Mouse (Mus musculus) spleen, postnatal 36 days (tissue): ENCODE measurements around the gene Prpsap1.
"Not testable (repeated sequence)": the region's sequence is repeated elsewhere in the genome, so short reads cannot be mapped to it uniquely, and the experiment has no call there.

ENCODE experiments used
- DNase-seq, 2 experiments: peaks; one replicate each; pipeline ENCODE4 v3.0.0; 2022; ENCODE audit warnings: low spot score in 2 of 2, mixed read lengths in 1 of 2

The Prpsap1 gene

DNA sequence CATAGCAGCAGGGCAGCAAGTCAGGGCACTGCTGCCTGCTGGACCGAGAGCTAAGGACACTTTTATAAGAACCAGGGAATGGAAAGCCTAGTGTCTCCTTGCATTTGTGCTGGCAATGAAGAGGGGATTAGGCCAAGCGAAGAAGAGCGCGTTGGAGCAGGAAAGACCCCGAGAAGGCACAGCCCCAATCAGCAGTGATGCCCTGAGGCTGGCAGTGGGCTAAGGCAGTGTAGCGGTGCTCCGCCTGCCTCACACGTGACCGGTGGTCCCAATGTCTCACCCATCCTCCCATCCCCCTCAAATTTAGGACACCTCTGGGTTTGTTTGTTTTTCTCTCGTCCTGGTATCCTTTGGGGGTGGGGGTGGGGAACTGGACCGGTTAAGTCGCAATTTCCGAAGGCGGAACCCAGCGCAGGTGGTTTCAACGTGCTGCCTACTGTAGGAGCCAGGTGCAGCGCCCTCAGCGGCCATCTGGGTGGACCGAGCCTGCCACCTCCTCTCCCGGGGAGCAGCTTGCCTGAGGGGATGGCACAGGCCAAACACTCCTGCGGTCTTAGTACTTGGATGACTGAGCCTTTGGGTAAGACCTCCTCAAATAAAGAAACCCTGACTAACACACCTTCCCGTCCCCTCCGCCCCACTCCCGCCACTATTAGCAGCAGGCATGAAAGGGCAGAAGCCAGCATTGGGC, 21.5 kb upstream of the Prpsap1 start:
- DNase-seq, result no peak

DNA sequence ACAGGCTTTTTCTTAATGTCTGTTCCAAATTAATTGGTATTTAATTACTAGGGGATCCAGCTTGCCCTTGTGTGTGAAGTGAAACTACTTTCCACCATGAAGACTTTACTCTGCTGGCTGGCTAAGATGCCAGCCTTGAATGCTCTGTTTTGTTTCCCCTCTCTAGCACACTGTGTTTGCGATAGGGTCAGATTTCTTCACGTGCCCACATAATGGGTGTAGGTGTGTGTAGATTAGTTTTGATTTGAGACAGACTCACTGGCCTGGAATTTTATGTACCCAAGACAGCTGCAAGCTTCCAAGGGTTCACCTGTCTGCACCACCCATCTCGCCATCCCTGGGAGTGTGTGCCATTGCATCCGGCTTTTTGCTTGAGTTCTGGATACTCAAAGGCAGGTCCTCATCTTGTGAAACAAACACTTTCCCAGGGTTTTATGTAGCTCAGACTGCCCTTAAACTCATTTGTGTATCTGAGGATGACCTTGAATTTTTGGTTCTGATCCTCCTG, 19.6 kb upstream of the Prpsap1 start:
- no peak for DNase-seq

DNA sequence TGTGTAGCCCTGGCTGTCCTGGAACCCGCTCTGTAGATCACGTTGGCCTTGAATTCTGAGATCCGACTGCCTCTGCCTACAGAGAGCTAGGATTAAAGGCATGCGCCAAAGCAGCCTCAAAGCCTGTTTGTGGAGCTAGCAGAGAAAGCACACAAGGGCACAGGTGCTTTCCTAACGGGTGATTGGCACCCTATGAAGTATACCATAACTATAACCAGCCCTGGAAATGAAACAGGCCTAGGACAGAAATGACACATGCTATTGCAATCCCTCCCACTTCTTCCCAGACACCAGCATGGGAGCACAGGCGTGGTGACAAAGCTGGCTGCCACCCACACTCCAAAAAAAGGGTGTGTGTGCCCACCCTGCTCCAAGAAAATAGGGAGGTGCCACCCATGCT, 19.0 kb upstream of the Prpsap1 start:
- DNase-seq, result no peak

DNA sequence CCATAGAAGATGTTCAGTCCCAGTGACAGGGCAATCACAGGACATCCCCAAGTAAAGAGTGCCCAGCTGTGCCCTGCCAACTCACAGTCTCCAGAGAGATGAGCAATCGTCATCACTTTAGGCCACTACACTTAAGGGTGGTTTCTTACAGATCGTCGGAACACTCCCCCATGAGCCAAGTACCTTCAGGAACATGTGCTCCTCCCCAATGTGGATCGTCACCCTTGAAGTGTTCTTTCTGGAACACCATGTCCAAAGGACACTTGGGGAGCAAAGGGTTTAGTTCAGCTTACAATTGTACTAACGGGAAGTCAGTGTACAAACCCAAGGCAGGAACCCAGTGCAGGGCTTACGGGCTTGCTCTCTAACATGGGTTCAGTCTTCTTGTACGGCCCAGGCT, 18.2 kb upstream of the Prpsap1 start:
- DNase-seq, result no peak

DNA sequence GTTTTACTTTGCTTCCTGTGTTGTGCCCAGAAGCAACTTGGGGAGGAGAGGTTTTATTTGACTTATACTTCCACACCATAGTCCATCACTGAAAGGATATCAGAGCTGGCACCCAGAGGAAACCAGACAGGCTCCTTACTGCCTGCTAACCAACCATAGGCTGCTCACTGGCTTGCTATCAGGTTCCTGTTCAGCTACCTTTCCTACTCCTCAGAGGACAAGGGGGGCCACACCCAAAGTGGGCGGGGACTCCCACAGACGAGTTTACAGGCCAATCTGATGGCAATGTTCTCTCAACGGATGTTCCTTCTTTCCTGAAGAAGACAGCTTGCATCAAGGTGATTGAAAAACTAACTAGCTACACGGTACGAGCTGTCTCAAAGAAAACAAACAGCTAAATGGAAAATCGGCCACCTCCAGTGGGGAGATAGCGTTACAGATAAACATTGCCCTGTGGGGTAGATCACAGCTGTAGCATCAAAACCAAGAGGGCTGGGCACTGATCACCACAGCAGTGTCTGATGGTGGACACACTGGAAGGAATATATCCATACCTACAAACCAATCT, 17.4 kb upstream of the Prpsap1 start:
- peak in 1 of 2 experiments; percentile 42 for DNase-seq

DNA sequence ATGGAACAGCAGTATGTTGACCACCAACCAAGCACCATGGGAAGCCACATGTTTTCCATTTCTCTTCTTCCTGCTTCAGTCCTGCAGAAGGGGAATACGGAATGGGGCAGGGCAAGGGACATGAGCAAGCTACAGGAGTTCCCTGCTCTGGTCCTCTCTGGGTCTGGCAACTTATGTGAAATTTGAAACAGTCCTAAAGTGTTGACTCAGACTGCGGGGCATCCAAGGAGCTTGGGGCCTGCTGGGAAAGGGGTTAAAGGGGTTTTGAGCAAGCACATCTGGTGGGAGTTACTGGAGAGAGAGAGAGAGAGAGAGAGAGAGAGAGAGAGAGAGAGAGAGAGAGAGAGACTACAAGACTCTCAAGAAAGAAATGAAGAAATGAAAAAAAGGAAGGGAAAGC, 14.7 kb upstream of the Prpsap1 start:
- no peak for DNase-seq

DNA sequence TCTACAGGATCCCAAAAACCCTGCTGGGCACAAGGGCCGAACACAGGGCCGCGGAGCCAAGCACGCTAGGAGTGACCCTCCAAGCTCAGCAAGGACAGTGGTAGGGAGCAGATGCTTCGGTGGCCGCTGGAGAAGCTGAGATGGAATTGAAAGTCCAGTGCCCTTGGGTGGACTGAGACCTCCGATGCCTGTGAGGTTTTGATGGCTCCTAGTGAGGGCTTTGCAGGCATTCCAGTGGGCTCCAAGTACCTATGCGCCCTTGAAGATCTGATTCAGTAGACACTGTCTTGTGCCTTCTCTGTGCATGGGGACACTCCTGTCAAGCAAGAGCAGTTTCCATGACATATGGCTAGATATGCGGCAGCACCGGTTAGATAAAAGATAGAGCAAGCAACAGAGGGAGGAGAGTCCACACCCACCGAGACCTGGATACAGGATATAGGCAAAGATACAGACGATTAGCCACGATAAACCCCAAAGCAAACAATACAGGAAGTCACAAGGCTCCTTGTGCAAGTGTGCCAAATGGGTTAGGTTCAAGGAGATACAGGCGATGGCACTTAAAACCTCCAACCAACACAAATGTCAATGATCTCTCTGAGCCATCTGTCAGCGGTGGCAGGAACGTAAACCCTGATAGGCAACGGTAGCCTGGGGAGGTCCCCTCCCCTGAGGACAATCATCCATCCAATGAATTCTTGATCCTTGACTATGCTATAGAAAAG, 12.3 kb upstream of the Prpsap1 start:
- peak; percentile 15 to 41 for DNase-seq

DNA sequence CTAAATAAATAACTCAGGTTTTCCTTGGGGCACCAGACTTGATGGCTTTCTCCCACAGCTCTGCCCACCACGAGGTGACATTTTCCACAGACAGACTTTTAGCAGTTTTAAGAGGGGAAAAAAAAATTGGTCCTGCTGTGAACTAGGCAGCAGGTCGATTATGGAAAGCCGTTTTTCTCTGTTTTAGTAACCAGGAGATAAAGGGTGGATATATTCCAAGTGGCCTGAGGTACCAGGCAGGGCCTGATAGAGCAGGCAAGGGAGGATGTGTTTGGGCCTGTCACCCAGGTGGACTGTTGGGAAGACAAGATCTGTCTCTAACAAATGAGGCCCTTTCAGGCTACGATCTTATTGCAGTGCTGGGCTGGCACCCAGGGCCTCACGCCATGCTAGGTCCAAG, 11.6 kb upstream of the Prpsap1 start:
- DNase-seq, result no peak

DNA sequence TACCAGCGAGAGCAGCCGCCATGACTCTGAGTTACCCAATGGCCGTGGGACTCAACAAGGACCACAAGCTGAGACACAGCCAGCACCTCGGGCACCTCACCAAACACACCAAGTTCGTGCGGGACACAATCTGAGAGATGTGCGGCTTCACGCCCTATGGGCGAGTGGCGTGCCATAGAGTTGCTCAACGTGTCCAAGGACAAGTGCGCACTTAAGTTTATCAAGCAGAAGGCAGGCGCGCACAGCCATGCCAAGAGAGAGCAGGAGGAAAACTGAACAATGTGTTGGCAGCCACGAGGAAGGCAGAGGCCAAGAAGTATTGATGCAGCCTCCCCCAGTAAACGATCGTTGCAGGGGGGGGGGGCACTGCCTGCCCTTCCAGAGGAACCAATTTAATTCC, 10.5 kb upstream of the Prpsap1 start:
- DNase-seq, result no peak

DNA sequence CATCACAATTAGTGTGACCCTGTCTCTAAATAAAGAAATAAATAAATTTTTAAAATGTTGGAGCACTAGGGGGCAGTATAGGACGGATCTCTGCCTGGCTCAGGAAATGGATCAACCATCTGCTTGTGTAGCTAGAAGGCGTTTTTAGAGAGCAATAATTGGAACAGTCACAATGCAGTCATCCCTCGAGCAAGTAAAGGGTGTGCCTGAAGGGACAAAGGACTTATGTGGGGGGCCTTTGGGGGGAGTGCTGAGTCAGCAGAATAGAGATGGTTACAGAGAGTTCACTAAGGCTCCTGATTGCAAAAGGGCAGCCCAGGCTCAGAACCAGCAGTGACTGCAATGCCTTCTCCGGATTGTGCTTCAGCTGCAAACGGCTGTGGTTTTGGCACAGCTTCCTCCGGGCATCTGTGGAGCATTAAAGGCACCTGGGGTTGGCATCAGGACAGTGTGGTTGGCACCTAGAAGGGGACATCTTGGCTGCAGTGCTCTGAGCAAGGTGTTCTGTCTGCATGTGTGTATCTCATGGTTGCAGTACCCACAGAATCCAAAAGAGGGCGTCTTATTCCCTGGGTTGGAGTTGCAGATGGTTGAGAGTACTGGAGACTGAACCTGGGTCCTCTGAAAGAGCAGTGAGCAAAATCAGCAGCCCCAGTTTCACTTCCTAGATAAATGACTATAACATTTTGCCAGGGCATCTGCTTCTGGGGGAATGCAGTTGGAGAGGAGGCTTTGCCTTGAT, 7.2 kb upstream of the Prpsap1 start:
- DNase-seq, result no peak

DNA sequence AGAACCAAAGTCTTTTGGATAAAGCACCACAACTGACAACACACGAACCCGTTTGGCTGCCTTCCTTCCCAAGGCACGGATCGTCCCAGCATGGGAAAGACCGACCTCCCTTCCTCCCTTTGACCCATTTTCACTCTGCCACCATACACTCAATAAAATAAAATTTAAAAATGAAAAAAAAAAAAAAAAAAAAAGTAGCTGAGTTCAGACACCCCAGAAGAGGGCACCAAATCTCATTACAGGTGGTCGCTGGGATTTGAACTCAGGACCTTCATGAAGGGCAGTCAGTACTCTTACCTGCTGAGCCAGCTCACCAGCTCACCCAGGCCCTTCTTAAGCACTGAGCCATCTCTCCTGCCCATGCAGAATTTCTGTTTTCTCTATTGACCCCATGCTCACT, 5.0 kb upstream of the Prpsap1 start:
- DNase-seq, result no peak

DNA sequence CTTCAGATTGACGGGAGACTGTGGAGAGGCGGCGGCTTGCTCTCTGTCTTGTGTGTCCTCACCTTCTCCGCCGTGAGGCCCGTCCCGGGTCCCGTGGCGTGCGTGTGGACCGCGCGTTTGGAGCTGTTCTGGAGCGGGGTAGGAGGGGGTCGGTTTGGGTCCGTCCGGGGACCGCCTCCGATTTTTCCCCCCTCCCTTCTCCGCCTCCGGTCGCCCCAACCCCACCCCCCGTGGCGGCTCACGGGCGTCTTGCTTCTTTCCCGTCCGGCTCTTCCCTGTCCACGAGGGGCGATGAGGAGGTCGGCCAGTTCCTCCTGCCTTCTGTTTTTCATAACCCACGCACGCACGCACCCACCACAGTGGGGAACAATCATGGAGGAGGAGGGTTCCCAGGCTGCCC, 4.6 kb upstream of the Prpsap1 start:
- DNase-seq, result no peak

DNA sequence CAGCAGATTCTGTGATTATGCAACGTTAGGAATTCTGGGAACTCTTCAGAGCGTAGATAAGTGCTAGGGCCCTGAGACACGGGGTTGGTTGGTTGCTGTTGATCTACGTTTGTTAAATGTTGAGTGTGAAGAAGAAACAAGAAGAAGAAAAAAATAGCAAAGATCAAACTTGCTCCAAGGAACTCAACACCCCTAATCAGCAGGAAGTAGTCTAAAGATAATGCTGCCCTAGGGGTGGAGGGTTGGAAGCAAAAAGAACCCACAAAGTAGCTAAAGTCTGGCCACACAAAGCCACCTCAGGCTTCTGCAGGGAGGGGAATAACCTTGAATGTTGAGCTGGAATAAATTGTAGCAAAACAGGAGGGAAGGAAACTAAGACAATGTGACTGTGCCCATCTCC, 3.3 kb upstream of the Prpsap1 start:
- no peak for DNase-seq

DNA sequence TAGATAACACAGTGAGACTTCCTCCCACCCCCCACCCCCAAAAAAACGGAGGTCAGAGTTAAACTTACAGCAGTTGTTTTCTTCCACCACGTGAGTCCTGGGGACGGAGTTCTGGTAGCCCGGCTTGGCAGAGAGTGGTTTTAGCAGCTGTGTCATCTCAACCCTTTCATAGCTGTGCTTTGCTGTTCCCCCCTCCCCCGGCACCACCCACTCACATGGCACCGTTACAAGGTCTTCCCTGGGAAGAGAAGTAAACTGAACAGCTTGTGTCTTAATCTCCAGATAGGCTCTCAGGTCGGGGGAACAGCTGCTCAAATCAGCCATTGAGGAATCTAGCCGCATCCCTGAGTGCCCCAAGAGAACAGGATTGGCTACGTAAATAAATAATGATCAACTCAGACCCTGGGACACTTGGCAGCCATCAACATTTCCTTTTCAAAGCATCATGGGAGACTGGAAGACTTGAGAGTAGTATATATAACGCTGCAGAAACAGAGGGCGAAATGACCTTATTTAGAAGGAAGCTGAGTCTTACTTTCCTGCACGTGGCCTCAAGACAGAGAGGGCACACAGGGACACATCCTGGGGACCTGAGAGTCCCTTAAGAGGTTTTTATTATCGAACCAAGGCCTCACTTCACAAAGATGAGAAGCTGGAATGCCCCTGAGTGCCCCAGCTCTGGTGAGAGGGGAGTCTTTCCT, 622 bp upstream of the Prpsap1 start:
- DNase-seq, result peak in 1 of 2 experiments; percentile 33

DNA sequence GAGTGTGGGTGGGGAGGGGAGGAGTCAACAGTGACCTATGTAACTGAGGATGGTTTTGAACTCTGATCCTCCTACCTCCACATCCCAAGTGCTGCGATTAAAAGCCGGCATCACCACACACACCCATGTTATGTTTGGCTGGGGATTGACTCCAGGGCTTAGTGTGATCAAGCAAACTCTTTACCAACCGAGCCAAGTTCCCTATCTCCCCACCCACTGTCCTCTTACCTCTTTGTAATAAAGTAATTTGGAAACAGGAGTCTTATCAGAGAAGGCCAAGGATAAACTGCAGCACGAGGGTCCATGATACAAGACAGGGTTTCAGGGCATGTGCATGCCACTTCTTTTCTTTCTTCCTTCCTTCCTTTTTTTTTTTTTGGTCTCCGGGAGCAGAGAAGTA, 811 bp downstream of the Prpsap1 start:
- DNase-seq, result no peak

DNA sequence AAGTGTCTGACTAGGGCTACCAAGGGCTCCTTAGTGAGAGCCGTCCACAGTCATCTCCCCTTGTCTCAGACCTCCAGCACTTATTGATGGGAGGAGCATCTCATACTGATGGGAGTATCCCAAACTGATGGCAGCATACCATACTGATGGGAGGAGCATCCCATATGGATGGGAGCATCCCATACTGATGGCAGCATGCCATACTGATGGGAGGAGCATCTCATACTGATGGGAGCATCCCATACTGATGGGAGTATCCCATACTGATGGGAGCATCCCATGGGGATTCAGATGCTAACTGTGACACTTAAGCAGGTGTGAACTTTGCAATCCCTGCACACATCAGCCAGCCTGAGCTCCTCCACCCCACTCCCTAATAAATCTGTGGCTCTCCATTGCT, 1.5 kb downstream of the Prpsap1 start:
- not testable (repeated sequence) for DNase-seq

DNA sequence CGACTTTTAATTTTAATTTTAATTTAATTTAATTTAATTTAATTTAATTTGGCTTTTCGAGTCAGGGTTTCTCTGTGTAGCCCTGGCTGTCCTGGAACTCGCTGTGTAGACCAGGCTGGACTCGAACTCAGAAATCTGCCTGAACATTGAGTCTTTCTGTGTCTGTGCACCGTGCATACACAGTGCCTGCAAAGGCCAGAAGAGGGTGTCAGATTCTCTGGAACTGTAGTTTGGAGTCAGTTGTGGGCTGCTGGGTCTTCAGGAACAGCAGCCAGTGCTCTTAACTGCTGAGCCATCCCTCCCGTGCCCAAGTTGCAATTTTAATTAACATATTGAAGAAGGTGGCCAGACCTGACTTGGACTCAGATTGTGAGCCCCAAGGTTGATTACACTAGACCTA, 2.7 kb downstream of the Prpsap1 start:
- DNase-seq, result no peak

DNA sequence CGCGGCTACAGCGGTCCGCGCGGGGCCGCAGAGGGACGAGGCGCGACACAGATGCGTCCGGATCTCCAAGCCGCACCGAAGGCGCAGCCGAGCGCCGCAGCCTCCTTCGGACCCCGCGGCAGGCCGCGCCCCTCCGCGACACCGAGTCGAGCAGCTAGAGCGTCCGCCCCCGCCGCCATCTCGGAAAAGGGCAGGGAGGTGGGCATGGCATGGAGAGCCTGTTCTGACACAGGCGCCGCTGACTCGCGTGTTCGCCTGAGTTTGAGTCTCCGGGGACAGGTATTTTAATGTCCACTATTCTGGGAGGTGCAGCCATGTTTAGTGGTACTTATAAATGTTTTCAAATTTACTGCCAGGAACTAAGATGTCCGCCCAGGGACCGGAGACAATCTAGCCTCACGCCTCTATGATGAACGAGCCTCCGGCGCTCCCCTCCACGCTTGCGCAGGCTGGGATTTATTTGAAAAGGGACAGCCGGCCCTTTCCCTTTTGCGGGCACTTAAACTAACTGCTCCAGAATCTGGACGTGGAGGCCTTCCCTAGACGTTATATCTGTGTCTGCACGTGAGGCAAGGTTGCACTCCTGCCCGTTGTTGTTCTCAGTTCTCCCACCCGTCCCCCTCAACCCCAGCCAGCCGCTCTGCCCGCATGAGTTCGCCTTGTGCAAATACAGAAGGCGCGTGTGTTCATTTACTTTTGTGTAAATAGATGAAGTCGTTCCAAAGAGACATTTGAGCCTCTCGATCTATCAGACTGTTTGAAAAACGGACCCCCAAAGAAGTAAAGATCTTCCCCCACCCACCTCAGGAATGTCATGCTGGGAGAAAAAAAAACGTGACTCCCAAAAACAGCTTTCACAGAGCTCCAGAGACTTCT, 3.5 kb downstream of the Prpsap1 start:
- peak; percentile 87 to 88 for DNase-seq

DNA sequence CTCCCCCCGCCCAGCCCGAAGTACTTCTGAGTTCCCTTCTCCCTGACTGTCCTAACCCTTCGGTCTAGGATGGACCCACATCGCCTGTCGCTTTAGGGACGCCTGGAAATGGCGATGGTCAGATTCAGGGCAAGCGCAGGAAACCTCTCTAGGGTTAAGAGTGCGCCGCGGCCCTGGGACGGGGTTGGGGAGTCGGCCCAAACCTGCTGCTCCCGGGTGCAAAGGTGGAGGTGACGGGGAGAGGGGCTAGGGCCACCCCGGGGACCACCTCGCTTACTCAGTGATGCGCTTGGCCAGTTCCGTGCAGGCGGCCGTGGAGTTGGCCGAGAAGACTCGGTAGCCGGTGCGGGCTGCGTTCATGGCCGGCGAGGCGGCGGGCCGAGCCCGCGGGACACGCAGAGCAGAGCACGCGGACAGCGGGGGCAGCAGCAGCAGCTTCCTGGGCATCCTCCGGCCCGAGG, 4.2 kb downstream of the Prpsap1 start:
- DNase-seq, result peak in 1 of 2 experiments; percentile 16

DNA sequence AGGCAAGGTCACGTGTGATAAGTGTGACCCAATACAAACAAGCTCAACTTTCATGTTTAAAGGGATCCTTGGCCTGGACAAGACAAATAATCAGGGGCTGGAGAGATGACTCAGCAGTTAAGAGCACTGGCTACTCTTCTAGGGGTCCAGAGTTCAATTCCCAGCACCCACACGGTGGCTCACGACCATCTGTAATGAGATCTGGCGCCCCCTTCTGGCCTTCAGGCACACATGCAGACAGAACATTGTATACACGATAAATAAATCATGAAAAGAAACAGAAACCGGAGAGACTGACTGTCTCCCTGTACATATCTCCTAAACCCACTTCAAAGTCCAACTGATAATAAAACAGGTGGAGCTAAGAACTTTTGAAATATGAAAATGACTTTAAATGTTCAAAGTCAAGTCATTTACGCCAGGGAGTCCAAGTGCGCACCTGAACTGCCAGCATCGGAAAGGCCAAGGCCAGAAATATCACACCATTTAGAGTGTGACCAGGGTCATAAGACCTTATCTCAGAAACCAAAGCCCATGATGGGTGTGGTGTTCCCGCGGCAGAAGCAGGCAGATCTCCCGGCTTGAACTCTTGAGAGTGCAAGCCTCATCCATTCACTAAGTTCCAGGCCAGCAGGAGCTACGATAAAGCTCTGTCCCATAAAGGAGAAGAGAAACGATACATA, 5.2 kb downstream of the Prpsap1 start:
- DNase-seq, result no peak
